Mouse (Mus musculus): ENCODE results near the gene Cstf2t.

DNA sequence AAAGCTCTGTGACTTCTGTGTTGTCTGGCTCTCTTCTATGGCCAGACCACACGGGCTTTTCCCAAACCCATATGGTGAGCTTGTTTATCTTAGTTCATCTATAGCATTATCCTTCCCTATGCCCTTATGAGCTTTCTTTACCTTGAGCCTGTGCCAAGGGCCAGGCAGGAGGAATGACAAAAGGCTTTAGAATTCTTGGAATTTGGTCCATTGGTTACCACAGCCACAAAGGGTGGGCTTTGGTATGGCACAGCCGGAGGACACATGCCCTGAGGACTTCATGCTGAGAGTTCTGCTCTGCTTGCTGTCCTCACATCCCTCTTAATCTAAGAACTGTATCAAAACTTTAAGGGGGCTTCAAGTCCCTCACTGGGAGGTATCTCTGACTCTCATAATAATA lies 53.7 kb downstream of the Cstf2t start:
- TF ChIP-seq GATA1 (IDR thresholded peaks at IDR 0.05; ENCODE audit: borderline replicate concordance, low read length) (no peak), FLI1 (IDR thresholded peaks at IDR 0.05; ENCODE audit: low read length) (no peak)

All from megakaryocyte, embryonic 14.5 days (primary cell).